Mouse (Mus musculus): Measurements from ENCODE around the gene Fam136a.

DNA sequence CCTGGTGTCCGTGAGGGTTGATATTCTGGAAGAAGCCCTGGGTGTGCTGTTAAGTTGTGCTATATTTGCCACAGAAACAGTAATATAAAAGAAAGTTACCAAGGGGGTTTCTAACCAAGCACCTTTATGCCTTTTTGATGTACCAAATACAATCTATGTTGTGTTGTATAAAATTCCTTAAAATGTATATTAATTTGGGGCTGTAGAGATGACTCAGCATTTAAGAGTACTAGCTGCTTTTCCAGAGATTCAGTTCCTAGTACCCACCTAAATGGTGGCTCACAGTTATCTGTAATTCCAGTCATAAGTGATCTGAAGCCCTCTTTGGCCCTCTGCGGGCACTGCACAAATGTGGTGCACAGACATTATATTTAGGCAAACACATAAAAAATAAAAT, 1.4 kb downstream of the Fam136a start:
- no peak for TF ChIP-seq POLR2A (IDR thresholded peaks at IDR 0.05; ENCODE audit: low read depth, low read length)
- no peak for TF ChIP-seq CTCF (IDR thresholded peaks at IDR 0.05; ENCODE audit: extremely low read depth, insufficient read depth, insufficient read length, insufficient replicate concordance)

Data from spleen, adult 2 months (tissue).